Mouse (Mus musculus): ENCODE results near the gene Gtpbp1. TPM values are rescaled to one million over a fixed set of nuclear protein-coding genes. Genes with fewer than 3 reads are reported as not detected.

The Gtpbp1 gene
- 28.1 and 33.9 TPM in 2 replicates for polyA plus RNA-seq (2014; fragmentation: Nextera tagmentation; extraction: Ambion mirVana)

- Histone ChIP-seq H3K9me3 (ENCODE audit: control insufficient read depth, low read length) (no peaks in the 10 kb centered on the region), H3K4me3 (ENCODE audit: low read depth, low read length) (peak within 1 kb of the TSS; percentile 76), H3K27ac (ENCODE audit: low read depth, low read length) (peak within 1 kb of the TSS; percentile 83), H3K4me1 (replicated peaks; ENCODE audit: control insufficient read depth, insufficient read depth, low read length) (peaks cover 4% of the 10 kb centered on the region; the same call in 1 of the 2 replicates), H3K9ac (ENCODE audit: low read depth, low read length) (peak within 1 kb of the TSS; percentile 85), H3K36me3 (ENCODE audit: control insufficient read depth, insufficient read depth, low read length) (peaks cover 2% of the 10 kb centered on the region; the same call in 1 of the 2 replicates), H3K4me2 (replicated peaks; ENCODE audit: low read depth, low read length) (peak within 1 kb of the TSS; percentile 77), H3K27me3 (ENCODE audit: control insufficient read depth, insufficient read depth, low read length) (no peaks in the 10 kb centered on the region)
- peak; percentile 98 for ATAC-seq (ENCODE audit: low FRiP score)
- under 1% methylated on average over 45 of the region's 45 CpGs for WGBS
- peak; percentile 97 for DNase-seq (ENCODE audit: low spot score)
Observed at GRCm38 (mm10) chr15:79690426-79691022, at the start of gene Gtpbp1. TSS of gene Gtpbp1 (plus strand) at chr15:79690845.

- H3K4me1 ChIP-seq (replicated peaks; ENCODE audit: control insufficient read depth, insufficient read depth, low read length), result no peaks in the 10 kb centered on the region
Observed at GRCm38 (mm10) chr15:79641135-79641817, 49.4 kb upstream of the Gtpbp1 start.

DNA sequence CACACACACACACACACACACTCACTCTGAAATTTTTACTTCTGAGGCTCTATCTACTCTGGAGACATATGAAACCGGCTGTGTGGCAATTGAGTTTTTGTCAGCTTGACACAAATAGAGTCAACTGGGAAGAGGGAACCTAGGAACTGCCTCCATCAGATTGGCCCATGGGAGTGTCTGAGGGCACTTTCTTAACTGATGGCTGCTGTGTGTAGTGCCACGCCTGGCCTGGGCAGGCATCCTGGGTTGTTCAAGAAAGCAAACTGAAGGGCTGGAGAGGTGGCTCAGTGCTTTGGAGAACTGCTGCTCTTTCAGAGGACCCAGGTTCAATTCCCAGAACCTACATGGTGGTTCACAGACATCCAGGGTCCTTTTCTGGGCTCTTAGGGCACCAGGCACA, 45.2 kb upstream of the Gtpbp1 start:
- Histone ChIP-seq H3K27me3 (ENCODE audit: control insufficient read depth, insufficient read depth, low read length) (no peaks in the 10 kb centered on the region), H3K9ac (ENCODE audit: low read depth, low read length) (no peak overlapping the region), H3K4me2 (replicated peaks; ENCODE audit: low read depth, low read length) (no peak overlapping the region), H3K27ac (ENCODE audit: low read depth, low read length) (no peak overlapping the region), H3K4me1 (replicated peaks; ENCODE audit: control insufficient read depth, insufficient read depth, low read length) (no peaks in the 10 kb centered on the region), H3K9me3 (ENCODE audit: control insufficient read depth, low read length) (no peaks in the 10 kb centered on the region), H3K36me3 (ENCODE audit: control insufficient read depth, insufficient read depth, low read length) (peaks cover 4% of the 10 kb centered on the region; the same call in 1 of the 2 replicates), H3K4me3 (ENCODE audit: low read depth, low read length) (no peak overlapping the region)
- ATAC-seq (ENCODE audit: low FRiP score) (no peak), DNase-seq (ENCODE audit: low spot score) (no peak)
- 74% methylated on average over 2 of the region's 2 CpGs for WGBS

More at GRCm38 (mm10) chr15:79641135-79641817, 49.4 kb upstream of the Gtpbp1 start:
- WGBS, result 79% methylated on average over 12 of the region's 12 CpGs
- Histone ChIP-seq H3K9me3 (ENCODE audit: control insufficient read depth, low read length) (no peaks in the 10 kb centered on the region), H3K27me3 (ENCODE audit: control insufficient read depth, insufficient read depth, low read length) (no peaks in the 10 kb centered on the region), H3K4me3 (ENCODE audit: low read depth, low read length) (no peak overlapping the region), H3K36me3 (ENCODE audit: control insufficient read depth, insufficient read depth, low read length) (no peaks in the 10 kb centered on the region), H3K4me2 (replicated peaks; ENCODE audit: low read depth, low read length) (no peak overlapping the region), H3K9ac (ENCODE audit: low read depth, low read length) (no peak overlapping the region), H3K27ac (ENCODE audit: low read depth, low read length) (no peak overlapping the region)
- no peak for DNase-seq (ENCODE audit: low spot score)
- no peak for ATAC-seq (ENCODE audit: low FRiP score)

DNA sequence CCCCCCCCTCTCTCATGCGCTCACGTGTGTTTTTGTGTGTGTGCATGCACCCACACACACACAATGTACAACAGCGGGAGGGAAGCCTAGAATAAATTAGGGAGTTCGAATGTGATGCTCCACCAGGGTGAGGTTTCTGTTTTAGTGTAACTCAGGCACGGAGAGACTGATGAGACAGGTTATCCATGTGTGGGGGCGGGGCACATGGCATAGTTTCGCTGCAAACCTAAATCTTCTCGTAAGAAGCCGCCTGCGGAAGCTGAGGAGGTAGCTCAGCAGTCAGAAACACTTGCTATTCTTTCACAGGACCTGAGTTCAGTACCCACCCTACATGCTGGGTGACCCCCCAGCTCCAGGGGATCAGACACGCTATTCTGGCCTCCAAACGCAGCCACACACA, 42.5 kb upstream of the Gtpbp1 start:
- no peak overlapping the region for H3K9ac ChIP-seq (ENCODE audit: low read depth, low read length)
- H3K4me3 ChIP-seq (ENCODE audit: low read depth, low read length), result no peak overlapping the region
- no peaks in the 10 kb centered on the region for H3K9me3 ChIP-seq (ENCODE audit: control insufficient read depth, low read length)
- no peak overlapping the region for H3K4me2 ChIP-seq (replicated peaks; ENCODE audit: low read depth, low read length)
- DNase-seq (ENCODE audit: low spot score) (no peak), ATAC-seq (ENCODE audit: low FRiP score) (no peak)
- H3K4me1 ChIP-seq (replicated peaks; ENCODE audit: control insufficient read depth, insufficient read depth, low read length), result no peaks in the 10 kb centered on the region
- no peaks in the 10 kb centered on the region for H3K27me3 ChIP-seq (ENCODE audit: control insufficient read depth, insufficient read depth, low read length)
- WGBS, result 91% methylated on average over 12 of the region's 12 CpGs
- peaks cover 4% of the 10 kb centered on the region; the same call in 1 of the 2 replicates for H3K36me3 ChIP-seq (ENCODE audit: control insufficient read depth, insufficient read depth, low read length)
- no peak overlapping the region for H3K27ac ChIP-seq (ENCODE audit: low read depth, low read length)

- H3K9ac ChIP-seq (ENCODE audit: low read depth, low read length), result no peak overlapping the region
- DNase-seq (ENCODE audit: low spot score), result peak; percentile 71
- H3K4me1 ChIP-seq (replicated peaks; ENCODE audit: control insufficient read depth, insufficient read depth, low read length), result no peaks in the 10 kb centered on the region
- no peak overlapping the region for H3K27ac ChIP-seq (ENCODE audit: low read depth, low read length)
- no peaks in the 10 kb centered on the region for H3K27me3 ChIP-seq (ENCODE audit: control insufficient read depth, insufficient read depth, low read length)
- peaks cover 4% of the 10 kb centered on the region; the same call in 1 of the 2 replicates for H3K36me3 ChIP-seq (ENCODE audit: control insufficient read depth, insufficient read depth, low read length)
- H3K4me3 ChIP-seq (ENCODE audit: low read depth, low read length), result no peak overlapping the region
- no peak for ATAC-seq (ENCODE audit: low FRiP score)
- no peak overlapping the region for H3K4me2 ChIP-seq (replicated peaks; ENCODE audit: low read depth, low read length)
- no peaks in the 10 kb centered on the region for H3K9me3 ChIP-seq (ENCODE audit: control insufficient read depth, low read length)
Observed at GRCm38 (mm10) chr15:79650569-79650968, 40.1 kb upstream of the Gtpbp1 start.

DNA sequence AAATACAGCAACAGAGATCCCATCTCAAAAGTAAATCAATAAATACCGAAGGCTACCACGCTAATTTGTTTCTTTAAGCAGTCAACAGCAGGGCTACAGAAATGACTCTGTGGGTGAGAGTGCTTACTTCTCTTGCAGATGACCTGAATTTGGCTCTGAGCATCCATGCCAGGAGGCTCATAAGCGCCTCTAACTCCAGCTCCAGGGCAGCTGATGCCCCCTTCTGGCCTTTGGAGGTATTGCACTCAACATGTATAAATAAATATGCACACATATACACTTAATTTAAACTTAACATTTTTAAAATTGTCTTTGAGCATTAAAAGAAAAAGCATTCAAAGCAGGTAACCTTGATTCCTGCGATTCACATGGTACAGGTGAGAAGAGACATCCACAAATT, 39.2 kb upstream of the Gtpbp1 start:
- Histone ChIP-seq H3K27me3 (ENCODE audit: control insufficient read depth, insufficient read depth, low read length) (no peaks in the 10 kb centered on the region), H3K4me2 (replicated peaks; ENCODE audit: low read depth, low read length) (no peak overlapping the region), H3K4me3 (ENCODE audit: low read depth, low read length) (no peak overlapping the region), H3K9ac (ENCODE audit: low read depth, low read length) (no peak overlapping the region), H3K27ac (ENCODE audit: low read depth, low read length) (no peak overlapping the region), H3K9me3 (ENCODE audit: control insufficient read depth, low read length) (no peaks in the 10 kb centered on the region), H3K4me1 (replicated peaks; ENCODE audit: control insufficient read depth, insufficient read depth, low read length) (no peaks in the 10 kb centered on the region), H3K36me3 (ENCODE audit: control insufficient read depth, insufficient read depth, low read length) (peaks cover 4% of the 10 kb centered on the region; the same call in 1 of the 2 replicates)
- ATAC-seq (ENCODE audit: low FRiP score) (no peak), DNase-seq (ENCODE audit: low spot score) (peak; percentile 30)
- 78% methylated on average over 4 of the region's 4 CpGs for WGBS

GRCm38 (mm10) chr15:79656451-79656850, 34.2 kb upstream of the Gtpbp1 start:
- DNase-seq (ENCODE audit: low spot score), result no peak
- no peak for ATAC-seq (ENCODE audit: low FRiP score)
- Histone ChIP-seq H3K4me1 (replicated peaks; ENCODE audit: control insufficient read depth, insufficient read depth, low read length) (no peaks in the 10 kb centered on the region), H3K27ac (ENCODE audit: low read depth, low read length) (no peak overlapping the region), H3K9me3 (ENCODE audit: control insufficient read depth, low read length) (no peaks in the 10 kb centered on the region), H3K9ac (ENCODE audit: low read depth, low read length) (no peak overlapping the region), H3K4me3 (ENCODE audit: low read depth, low read length) (no peak overlapping the region), H3K4me2 (replicated peaks; ENCODE audit: low read depth, low read length) (no peak overlapping the region), H3K27me3 (ENCODE audit: control insufficient read depth, insufficient read depth, low read length) (no peaks in the 10 kb centered on the region), H3K36me3 (ENCODE audit: control insufficient read depth, insufficient read depth, low read length) (no peaks in the 10 kb centered on the region)
- 94% methylated on average over 14 of the region's 14 CpGs for WGBS

GRCm38 (mm10) chr15:79657837-79658530, 32.7 kb upstream of the Gtpbp1 start:
- 3% methylated on average over 16 of the region's 16 CpGs for WGBS
- Histone ChIP-seq H3K4me3 (ENCODE audit: low read depth, low read length) (peak overlapping the region; percentile 81), H3K27ac (ENCODE audit: low read depth, low read length) (peak overlapping the region; percentile 92), H3K4me2 (replicated peaks; ENCODE audit: low read depth, low read length) (peak overlapping the region; percentile 78), H3K36me3 (ENCODE audit: control insufficient read depth, insufficient read depth, low read length) (no peaks in the 10 kb centered on the region), H3K27me3 (ENCODE audit: control insufficient read depth, insufficient read depth, low read length) (no peaks in the 10 kb centered on the region), H3K9ac (ENCODE audit: low read depth, low read length) (peak overlapping the region; percentile 93), H3K4me1 (replicated peaks; ENCODE audit: control insufficient read depth, insufficient read depth, low read length) (no peaks in the 10 kb centered on the region), H3K9me3 (ENCODE audit: control insufficient read depth, low read length) (no peaks in the 10 kb centered on the region)
- DNase-seq (ENCODE audit: low spot score), result peak; percentile 92
- peak; percentile 45; the same call in 1 of the 2 replicates for ATAC-seq (ENCODE audit: low FRiP score)

All from hindbrain, embryonic 11.5 days (tissue).